Mouse (Mus musculus): ENCODE data around the gene Hivep3. TPM values are rescaled to one million over a fixed set of nuclear protein-coding genes. Genes with fewer than 3 reads are reported as not detected.

Gene Hivep3
- polyA plus RNA-seq, 1 experiment from 2014 or later = 16.0 TPM

GRCm38 (mm10) chr4:119825956-119826355 lies 92.4 kb downstream of the Hivep3 start:
- Histone ChIP-seq H3K4me3 (ENCODE audit: low read length) (no peak overlapping the region), H3K27ac (ENCODE audit: low read depth, low read length) (no peak overlapping the region), H3K36me3 (ENCODE audit: control insufficient read depth, insufficient read depth, low read length) (no peaks in the 10 kb centered on the region), H3K27me3 (replicated peaks; ENCODE audit: control insufficient read depth, insufficient read depth, low read length) (no peaks in the 10 kb centered on the region), H3K4me2 (ENCODE audit: low read length) (no peak overlapping the region), H3K4me1 (ENCODE audit: control insufficient read depth, insufficient read depth, low read depth, low read length) (no peaks in the 10 kb centered on the region), H3K9me3 (ENCODE audit: control insufficient read depth, low read length) (no peaks in the 10 kb centered on the region), H3K9ac (ENCODE audit: low read depth, low read length) (no peak overlapping the region)
- 77% methylated on average over 3 of the region's 3 CpGs for WGBS
- no peak for ATAC-seq

- H3K4me3 ChIP-seq (ENCODE audit: low read length) = no peak overlapping the region
- ATAC-seq = no peak
- H3K4me2 ChIP-seq (ENCODE audit: low read length) = no peak overlapping the region
- WGBS = 69% methylated on average over 3 of the region's 3 CpGs
- no peaks in the 10 kb centered on the region for H3K36me3 ChIP-seq (ENCODE audit: control insufficient read depth, insufficient read depth, low read length)
- H3K4me1 ChIP-seq (ENCODE audit: control insufficient read depth, insufficient read depth, low read depth, low read length) = no peaks in the 10 kb centered on the region
- no peaks in the 10 kb centered on the region for H3K9me3 ChIP-seq (ENCODE audit: control insufficient read depth, low read length)
- no peak overlapping the region for H3K9ac ChIP-seq (ENCODE audit: low read depth, low read length)
- no peak overlapping the region for H3K27ac ChIP-seq (ENCODE audit: low read depth, low read length)
- no peaks in the 10 kb centered on the region for H3K27me3 ChIP-seq (replicated peaks; ENCODE audit: control insufficient read depth, insufficient read depth, low read length)
Observed at GRCm38 (mm10) chr4:119828386-119828785, 94.8 kb downstream of the Hivep3 start.

GRCm38 (mm10) chr4:119828996-119829395 lies 95.4 kb downstream of the Hivep3 start:
- Histone ChIP-seq H3K4me3 (ENCODE audit: low read length) (no peak overlapping the region), H3K27ac (ENCODE audit: low read depth, low read length) (no peak overlapping the region), H3K9ac (ENCODE audit: low read depth, low read length) (no peak overlapping the region), H3K9me3 (ENCODE audit: control insufficient read depth, low read length) (no peaks in the 10 kb centered on the region), H3K4me1 (ENCODE audit: control insufficient read depth, insufficient read depth, low read depth, low read length) (no peaks in the 10 kb centered on the region), H3K36me3 (ENCODE audit: control insufficient read depth, insufficient read depth, low read length) (no peaks in the 10 kb centered on the region), H3K4me2 (ENCODE audit: low read length) (no peak overlapping the region), H3K27me3 (replicated peaks; ENCODE audit: control insufficient read depth, insufficient read depth, low read length) (no peaks in the 10 kb centered on the region)
- 78% methylated on average over 4 of the region's 4 CpGs for WGBS
- no peak for ATAC-seq

GRCm38 (mm10) chr4:119833333-119833732 lies 99.7 kb downstream of the Hivep3 start:
- WGBS = 76% methylated on average over 9 of the region's 9 CpGs
- no peak for ATAC-seq
- H3K9me3 ChIP-seq (ENCODE audit: control insufficient read depth, low read length) = no peaks in the 10 kb centered on the region
- H3K27me3 ChIP-seq (replicated peaks; ENCODE audit: control insufficient read depth, insufficient read depth, low read length) = no peaks in the 10 kb centered on the region
- H3K4me1 ChIP-seq (ENCODE audit: control insufficient read depth, insufficient read depth, low read depth, low read length) = no peaks in the 10 kb centered on the region
- H3K4me2 ChIP-seq (ENCODE audit: low read length) = no peak overlapping the region
- H3K36me3 ChIP-seq (ENCODE audit: control insufficient read depth, insufficient read depth, low read length) = no peaks in the 10 kb centered on the region
- no peak overlapping the region for H3K9ac ChIP-seq (ENCODE audit: low read depth, low read length)
- no peak overlapping the region for H3K27ac ChIP-seq (ENCODE audit: low read depth, low read length)
- H3K4me3 ChIP-seq (ENCODE audit: low read length) = no peak overlapping the region

GRCm38 (mm10) chr4:119833884-119834283 lies 100.3 kb downstream of the Hivep3 start:
- no peaks in the 10 kb centered on the region for H3K27me3 ChIP-seq (replicated peaks; ENCODE audit: control insufficient read depth, insufficient read depth, low read length)
- H3K4me2 ChIP-seq (ENCODE audit: low read length) = no peak overlapping the region
- no peaks in the 10 kb centered on the region for H3K36me3 ChIP-seq (ENCODE audit: control insufficient read depth, insufficient read depth, low read length)
- H3K4me3 ChIP-seq (ENCODE audit: low read length) = no peak overlapping the region
- no peak overlapping the region for H3K27ac ChIP-seq (ENCODE audit: low read depth, low read length)
- ATAC-seq = no peak
- H3K9ac ChIP-seq (ENCODE audit: low read depth, low read length) = no peak overlapping the region
- no peaks in the 10 kb centered on the region for H3K4me1 ChIP-seq (ENCODE audit: control insufficient read depth, insufficient read depth, low read depth, low read length)
- no peaks in the 10 kb centered on the region for H3K9me3 ChIP-seq (ENCODE audit: control insufficient read depth, low read length)
- 78% methylated on average over 5 of the region's 5 CpGs for WGBS

GRCm38 (mm10) chr4:119836181-119836580 lies 102.6 kb downstream of the Hivep3 start:
- ATAC-seq = no peak
- Histone ChIP-seq H3K36me3 (ENCODE audit: control insufficient read depth, insufficient read depth, low read length) (no peaks in the 10 kb centered on the region), H3K9me3 (ENCODE audit: control insufficient read depth, low read length) (no peaks in the 10 kb centered on the region), H3K4me3 (ENCODE audit: low read length) (no peak overlapping the region), H3K4me2 (ENCODE audit: low read length) (no peak overlapping the region), H3K27me3 (replicated peaks; ENCODE audit: control insufficient read depth, insufficient read depth, low read length) (no peaks in the 10 kb centered on the region), H3K9ac (ENCODE audit: low read depth, low read length) (no peak overlapping the region), H3K27ac (ENCODE audit: low read depth, low read length) (no peak overlapping the region), H3K4me1 (ENCODE audit: control insufficient read depth, insufficient read depth, low read depth, low read length) (no peaks in the 10 kb centered on the region)
- 89% methylated on average over 3 of the region's 3 CpGs for WGBS

GRCm38 (mm10) chr4:119837505-119838065 lies 104.0 kb downstream of the Hivep3 start:
- Histone ChIP-seq H3K36me3 (ENCODE audit: control insufficient read depth, insufficient read depth, low read length) (no peaks in the 10 kb centered on the region), H3K9ac (ENCODE audit: low read depth, low read length) (no peak overlapping the region), H3K4me1 (ENCODE audit: control insufficient read depth, insufficient read depth, low read depth, low read length) (no peaks in the 10 kb centered on the region), H3K4me3 (ENCODE audit: low read length) (no peak overlapping the region), H3K9me3 (ENCODE audit: control insufficient read depth, low read length) (no peaks in the 10 kb centered on the region), H3K27me3 (replicated peaks; ENCODE audit: control insufficient read depth, insufficient read depth, low read length) (no peaks in the 10 kb centered on the region), H3K27ac (ENCODE audit: low read depth, low read length) (no peak overlapping the region), H3K4me2 (ENCODE audit: low read length) (no peak overlapping the region)
- ATAC-seq = no peak
- WGBS = 73% methylated on average over 1 of the region's 1 CpGs

- ATAC-seq = no peak
- 72% methylated on average over 2 of the region's 2 CpGs for WGBS
Observed at GRCm38 (mm10) chr4:119838308-119838707, 104.7 kb downstream of the Hivep3 start.

GRCm38 (mm10) chr4:119843294-119843693 lies 109.7 kb downstream of the Hivep3 start:
- H3K9me3 ChIP-seq (ENCODE audit: control insufficient read depth, low read length) = no peaks in the 10 kb centered on the region
- 55% methylated on average over 3 of the region's 3 CpGs for WGBS
- no peak overlapping the region for H3K27ac ChIP-seq (ENCODE audit: low read depth, low read length)
- H3K4me2 ChIP-seq (ENCODE audit: low read length) = no peak overlapping the region
- no peak for ATAC-seq
- no peak overlapping the region for H3K9ac ChIP-seq (ENCODE audit: low read depth, low read length)
- H3K36me3 ChIP-seq (ENCODE audit: control insufficient read depth, insufficient read depth, low read length) = no peaks in the 10 kb centered on the region
- H3K4me1 ChIP-seq (ENCODE audit: control insufficient read depth, insufficient read depth, low read depth, low read length) = no peaks in the 10 kb centered on the region
- no peak overlapping the region for H3K4me3 ChIP-seq (ENCODE audit: low read length)
- no peaks in the 10 kb centered on the region for H3K27me3 ChIP-seq (replicated peaks; ENCODE audit: control insufficient read depth, insufficient read depth, low read length)

More at GRCm38 (mm10) chr4:119838308-119838707, 104.7 kb downstream of the Hivep3 start:
- no peak overlapping the region for H3K27ac ChIP-seq (ENCODE audit: low read depth, low read length)
- no peak overlapping the region for H3K4me3 ChIP-seq (ENCODE audit: low read length)
- no peaks in the 10 kb centered on the region for H3K27me3 ChIP-seq (replicated peaks; ENCODE audit: control insufficient read depth, insufficient read depth, low read length)
- H3K36me3 ChIP-seq (ENCODE audit: control insufficient read depth, insufficient read depth, low read length) = no peaks in the 10 kb centered on the region
- no peaks in the 10 kb centered on the region for H3K4me1 ChIP-seq (ENCODE audit: control insufficient read depth, insufficient read depth, low read depth, low read length)
- no peaks in the 10 kb centered on the region for H3K9me3 ChIP-seq (ENCODE audit: control insufficient read depth, low read length)
- H3K4me2 ChIP-seq (ENCODE audit: low read length) = no peak overlapping the region
- H3K9ac ChIP-seq (ENCODE audit: low read depth, low read length) = no peak overlapping the region

- Histone ChIP-seq H3K4me1 (ENCODE audit: control insufficient read depth, insufficient read depth, low read depth, low read length) (no peaks in the 10 kb centered on the region), H3K9ac (ENCODE audit: low read depth, low read length) (no peak overlapping the region), H3K9me3 (ENCODE audit: control insufficient read depth, low read length) (no peaks in the 10 kb centered on the region), H3K27ac (ENCODE audit: low read depth, low read length) (no peak overlapping the region), H3K4me2 (ENCODE audit: low read length) (no peak overlapping the region), H3K27me3 (replicated peaks; ENCODE audit: control insufficient read depth, insufficient read depth, low read length) (no peaks in the 10 kb centered on the region), H3K36me3 (ENCODE audit: control insufficient read depth, insufficient read depth, low read length) (no peaks in the 10 kb centered on the region), H3K4me3 (ENCODE audit: low read length) (no peak overlapping the region)
- whole genome bisulfite sequencing = 92% methylated on average over 3 of the region's 3 CpGs
- ATAC-seq = no peak
Observed at GRCm38 (mm10) chr4:119844267-119844666, 110.7 kb downstream of the Hivep3 start.
